Mouse (Mus musculus): Measurements from ENCODE around the gene Zfp36l2.

DNA sequence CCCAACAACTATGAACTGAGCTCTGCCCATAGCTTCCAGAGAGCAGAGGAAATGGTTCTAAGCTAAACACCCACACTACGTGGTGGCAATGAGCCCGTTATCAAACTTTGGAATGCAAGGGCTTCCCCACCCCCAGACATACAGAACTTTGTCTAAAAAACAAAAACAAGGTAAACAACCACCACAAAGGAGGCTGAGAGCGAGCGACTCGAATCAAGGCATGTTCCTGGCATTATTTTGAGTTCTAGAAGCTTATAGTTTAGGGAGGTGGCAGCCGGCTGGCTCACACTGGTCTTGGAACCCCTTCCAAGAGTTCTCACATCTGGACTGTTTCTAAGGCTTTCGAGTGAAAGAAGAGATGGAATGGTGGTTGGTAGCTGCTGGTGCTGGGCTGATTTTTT is 2.7 kb downstream of the Zfp36l2 start:
- TF ChIP-seq CTCF (IDR thresholded peaks at IDR 0.05 in 2 of 3, conservative IDR thresholded peaks at IDR 0.05 in 1 of 3; ENCODE audit: control insufficient read depth in 1 of 3, insufficient read depth in 1 of 3, low read depth in 2 of 3, low read length in 3 of 3, poor library complexity in 1 of 3, severe bottlenecking in 1 of 3) (no peak), POLR2A (IDR thresholded peaks at IDR 0.05; ENCODE audit: control insufficient read depth in 1 of 2, insufficient read depth in 1 of 2, low read depth in 1 of 2, low read length in 2 of 2, poor library complexity in 1 of 2) (peak in 1 of 2 experiments; percentile 69; a peak in 2 of 4 replicates), POLR2AphosphoS5 (IDR thresholded peaks at IDR 0.05; ENCODE audit: borderline replicate concordance, low read depth, low read length) (peak; percentile 64; the same call in 1 of the 2 replicates), GATA1 (IDR thresholded peaks at IDR 0.05; ENCODE audit: low read depth, low read length) (no peak), ZKSCAN1 (IDR thresholded peaks at IDR 0.05; ENCODE audit: low read depth, low read length) (no peak), BHLHE40 (IDR thresholded peaks at IDR 0.05; ENCODE audit: borderline replicate concordance, low read depth, low read length) (no peak), CHD2 (IDR thresholded peaks at IDR 0.05; ENCODE audit: low read length) (no peak), NELFE (IDR thresholded peaks at IDR 0.05; ENCODE audit: low read depth, low read length) (no peak)
